Mouse (Mus musculus): ENCODE results near the gene Ptpa. TPM values are rescaled to one million over a fixed set of nuclear protein-coding genes. Genes with fewer than 3 reads are reported as not detected.

The Ptpa gene
- polyA plus RNA-seq, 1 experiment from 2014 or later = 82.6 TPM

DNA sequence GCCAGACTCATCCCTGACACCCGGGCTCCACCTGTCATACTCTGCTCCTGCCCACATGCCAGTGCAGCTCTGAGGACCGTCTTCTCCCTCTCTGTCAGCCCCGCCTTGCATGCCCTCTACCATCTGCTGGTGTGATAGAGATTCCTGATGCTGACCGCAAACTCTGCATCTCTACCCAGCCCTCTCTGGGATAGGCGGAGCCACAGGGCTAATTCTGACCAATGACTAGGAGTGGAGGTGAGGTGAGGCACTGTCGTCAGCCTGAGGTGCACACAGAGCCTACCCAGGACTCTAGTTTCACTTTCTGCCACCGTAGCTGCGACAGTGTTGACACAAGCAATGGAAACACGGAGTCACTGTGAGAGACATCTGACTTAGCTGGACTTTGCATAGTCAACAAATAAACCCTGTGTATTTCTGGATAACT is 48.1 kb downstream of the Ptpa start:
- peak overlapping the region; percentile 93 for H3K27ac ChIP-seq (ENCODE audit: low read length)
- no peak overlapping the region for H3K9ac ChIP-seq (replicated peaks; ENCODE audit: low read depth, low read length)
- H3K36me3 ChIP-seq (ENCODE audit: control insufficient read depth, insufficient read depth, low read length) = no peaks in the 10 kb centered on the region
- H3K4me2 ChIP-seq (replicated peaks; ENCODE audit: low read depth, low read length) = peak overlapping the region; percentile 50
- WGBS = 3% methylated on average over 9 of the region's 9 CpGs
- H3K4me3 ChIP-seq (ENCODE audit: low read depth, low read length) = peak overlapping the region; percentile 22
- H3K27me3 ChIP-seq (ENCODE audit: control insufficient read depth, insufficient read depth, low read length) = no peaks in the 10 kb centered on the region
- H3K9me3 ChIP-seq (ENCODE audit: control insufficient read depth, low read depth, low read length) = no peaks in the 10 kb centered on the region
- ATAC-seq (ENCODE audit: insufficient number of reproducible peaks, insufficient read depth, low FRiP score, low read depth) = peak; percentile 93
- peaks cover 25% of the 10 kb centered on the region; the same call in 1 of the 2 replicates for H3K4me1 ChIP-seq (ENCODE audit: control insufficient read depth, insufficient read depth, low read length)

DNA sequence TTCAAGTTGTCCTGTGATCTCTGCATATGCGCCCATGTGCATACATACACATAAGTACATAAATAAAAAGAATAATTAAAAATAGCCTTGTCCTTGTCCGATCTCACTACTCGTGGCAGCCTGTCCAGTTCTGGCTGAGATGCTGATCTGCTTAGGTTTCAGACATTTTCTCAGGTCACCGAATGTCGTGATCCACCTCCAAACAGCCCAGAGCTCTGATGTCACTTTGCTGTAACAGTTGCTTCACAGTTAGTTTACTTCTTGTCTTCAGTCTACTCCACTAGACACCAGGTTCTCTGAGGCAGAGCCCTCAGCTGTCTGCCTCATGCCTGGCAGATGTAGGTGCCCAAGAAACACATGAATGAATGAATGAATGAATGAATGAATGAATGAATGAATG is 48.6 kb downstream of the Ptpa start:
- peak overlapping the region; percentile 50 for H3K4me2 ChIP-seq (replicated peaks; ENCODE audit: low read depth, low read length)
- no peaks in the 10 kb centered on the region for H3K27me3 ChIP-seq (ENCODE audit: control insufficient read depth, insufficient read depth, low read length)
- WGBS = 50% methylated on average over 5 of the region's 5 CpGs
- H3K9ac ChIP-seq (replicated peaks; ENCODE audit: low read depth, low read length) = no peak overlapping the region
- peak overlapping the region; percentile 93 for H3K27ac ChIP-seq (ENCODE audit: low read length)
- peaks cover 25% of the 10 kb centered on the region; the same call in 1 of the 2 replicates for H3K4me1 ChIP-seq (ENCODE audit: control insufficient read depth, insufficient read depth, low read length)
- H3K36me3 ChIP-seq (ENCODE audit: control insufficient read depth, insufficient read depth, low read length) = no peaks in the 10 kb centered on the region
- H3K4me3 ChIP-seq (ENCODE audit: low read depth, low read length) = peak overlapping the region; percentile 22; the same call in 1 of the 2 replicates
- no peaks in the 10 kb centered on the region for H3K9me3 ChIP-seq (ENCODE audit: control insufficient read depth, low read depth, low read length)
- ATAC-seq (ENCODE audit: insufficient number of reproducible peaks, insufficient read depth, low FRiP score, low read depth) = no peak

DNA sequence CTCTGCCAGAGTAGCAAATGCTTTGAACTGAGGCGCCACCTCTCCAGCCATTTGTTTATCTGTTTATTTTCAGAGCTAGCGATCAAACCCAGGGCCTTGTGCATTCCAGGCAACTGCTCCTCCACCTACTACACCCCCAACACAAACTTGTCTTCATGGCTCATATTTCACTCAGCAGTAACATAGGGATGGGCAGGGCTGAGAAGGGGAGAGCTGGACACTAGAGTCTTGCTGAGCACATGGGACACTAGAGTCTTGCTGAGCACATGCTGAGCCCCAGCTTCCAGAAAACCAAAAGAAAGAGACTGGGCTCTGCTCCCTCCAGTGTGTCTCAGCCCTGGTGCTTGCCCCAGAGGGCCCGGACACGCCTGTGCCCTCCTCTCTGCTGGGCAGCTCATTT is 50.9 kb downstream of the Ptpa start:
- ATAC-seq (ENCODE audit: insufficient number of reproducible peaks, insufficient read depth, low FRiP score, low read depth) = no peak
- Histone ChIP-seq H3K4me1 (ENCODE audit: control insufficient read depth, insufficient read depth, low read length) (peaks cover 32% of the 10 kb centered on the region), H3K36me3 (ENCODE audit: control insufficient read depth, insufficient read depth, low read length) (no peaks in the 10 kb centered on the region), H3K9ac (replicated peaks; ENCODE audit: low read depth, low read length) (no peak overlapping the region), H3K4me2 (replicated peaks; ENCODE audit: low read depth, low read length) (no peak overlapping the region), H3K27ac (ENCODE audit: low read length) (no peak overlapping the region), H3K4me3 (ENCODE audit: low read depth, low read length) (no peak overlapping the region), H3K27me3 (ENCODE audit: control insufficient read depth, insufficient read depth, low read length) (no peaks in the 10 kb centered on the region), H3K9me3 (ENCODE audit: control insufficient read depth, low read depth, low read length) (no peaks in the 10 kb centered on the region)
- 51% methylated on average over 4 of the region's 4 CpGs for WGBS

DNA sequence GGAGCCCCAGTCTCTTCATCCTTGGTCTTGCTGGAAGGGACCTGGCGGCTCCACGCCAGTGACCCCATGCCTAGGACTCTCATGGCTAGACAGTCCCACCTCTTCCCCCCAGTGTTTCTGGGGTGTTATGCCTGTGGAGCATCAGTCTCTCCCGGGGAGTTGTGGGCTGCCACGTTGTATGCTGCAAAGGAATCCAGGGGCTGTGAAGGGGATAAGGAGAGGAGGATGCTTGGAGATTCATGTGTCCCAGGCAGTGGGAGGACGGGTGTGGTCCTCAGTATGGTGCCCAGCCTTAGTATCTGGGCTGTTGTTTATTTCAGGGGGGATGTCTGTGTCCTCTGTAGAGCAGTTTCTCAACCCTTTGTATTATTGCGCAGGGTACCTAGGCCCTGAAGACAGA is 53.2 kb downstream of the Ptpa start:
- no peaks in the 10 kb centered on the region for H3K36me3 ChIP-seq (ENCODE audit: control insufficient read depth, insufficient read depth, low read length)
- H3K27me3 ChIP-seq (ENCODE audit: control insufficient read depth, insufficient read depth, low read length) = no peaks in the 10 kb centered on the region
- peak overlapping the region; percentile 98 for H3K4me2 ChIP-seq (replicated peaks; ENCODE audit: low read depth, low read length)
- no peak overlapping the region; the same call in 1 of the 2 replicates for H3K9ac ChIP-seq (replicated peaks; ENCODE audit: low read depth, low read length)
- ATAC-seq (ENCODE audit: insufficient number of reproducible peaks, insufficient read depth, low FRiP score, low read depth) = no peak
- H3K27ac ChIP-seq (ENCODE audit: low read length) = no peak overlapping the region
- 60% methylated on average over 6 of the region's 6 CpGs for WGBS
- H3K9me3 ChIP-seq (ENCODE audit: control insufficient read depth, low read depth, low read length) = no peaks in the 10 kb centered on the region
- 0 out of 2 replicates have a peak overlapping the region, but pooled peaks have one; percentile 47 for H3K4me3 ChIP-seq (ENCODE audit: low read depth, low read length)
- H3K4me1 ChIP-seq (ENCODE audit: control insufficient read depth, insufficient read depth, low read length) = peaks cover 20% of the 10 kb centered on the region

DNA sequence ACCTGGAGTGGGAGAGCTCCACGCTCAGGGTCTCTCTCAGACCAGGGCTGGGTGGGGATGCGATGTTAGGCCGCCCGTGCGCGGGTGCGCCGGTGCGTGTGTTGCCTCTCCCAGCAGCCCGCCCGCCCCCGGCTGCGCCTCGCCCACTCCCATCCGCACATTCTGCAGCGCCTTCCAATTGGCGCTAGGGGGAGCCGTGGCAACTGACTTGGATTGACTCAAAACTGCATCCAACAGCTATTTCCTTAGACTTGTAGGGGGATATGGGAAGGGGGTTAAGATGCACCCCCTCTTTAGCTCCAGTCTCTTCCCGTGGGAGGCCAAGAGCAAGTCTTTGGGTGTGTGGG is 53.9 kb downstream of the Ptpa start:
- peak; percentile 8; the same call in 1 of the 2 replicates for ATAC-seq (ENCODE audit: insufficient number of reproducible peaks, insufficient read depth, low FRiP score, low read depth)

DNA sequence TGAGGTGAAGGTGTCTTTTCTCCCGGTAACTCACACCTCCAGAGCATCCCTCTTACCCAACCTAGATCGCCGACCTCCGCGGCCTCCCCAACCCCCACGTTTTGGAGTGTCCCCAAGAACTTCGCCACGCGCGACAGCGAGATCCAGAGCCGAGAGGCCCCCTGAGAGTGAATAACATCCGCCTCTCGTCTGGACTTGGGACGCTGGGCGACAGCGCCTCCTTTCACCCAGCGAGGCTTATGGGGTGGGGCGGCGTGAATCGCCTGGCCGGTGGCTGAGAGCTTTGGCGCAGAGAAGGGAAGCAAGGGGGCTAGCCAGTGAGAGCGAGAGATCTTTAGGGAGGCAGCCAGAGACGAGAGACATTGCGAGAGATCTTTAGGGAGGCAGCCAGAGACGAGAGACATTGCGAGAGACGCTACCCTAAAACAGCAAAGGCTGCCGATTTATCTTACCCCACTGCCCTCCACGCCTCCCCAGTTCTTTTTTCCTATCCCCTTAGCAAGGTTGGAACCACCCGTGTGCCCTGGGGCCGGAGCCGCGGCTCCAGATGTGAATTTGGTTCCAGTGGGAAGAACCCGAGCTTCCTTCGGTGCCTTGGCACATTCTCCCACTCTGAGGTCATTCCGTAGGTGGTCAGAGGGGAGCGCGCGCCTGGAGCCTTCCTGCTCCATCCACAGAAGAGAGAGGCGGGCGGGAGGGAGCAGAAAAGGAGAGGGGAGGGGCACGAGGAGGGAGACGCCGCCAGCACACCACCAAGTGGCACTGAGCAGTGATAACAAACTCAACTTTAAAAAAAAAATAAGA is 54.5 kb downstream of the Ptpa start:
- peaks cover 23% of the 10 kb centered on the region for H3K4me1 ChIP-seq (ENCODE audit: control insufficient read depth, insufficient read depth, low read length)
- 0 out of 2 replicates have a peak, but pooled peaks have one; percentile 5 for ATAC-seq (ENCODE audit: insufficient number of reproducible peaks, insufficient read depth, low FRiP score, low read depth)

More for the DNA sequence above, 53.9 kb downstream of the Ptpa start:
- peak overlapping the region; percentile 98 for H3K4me2 ChIP-seq (replicated peaks; ENCODE audit: low read depth, low read length)
- no peaks in the 10 kb centered on the region for H3K36me3 ChIP-seq (ENCODE audit: control insufficient read depth, insufficient read depth, low read length)
- WGBS = under 1% methylated on average over 19 of the region's 19 CpGs
- H3K9ac ChIP-seq (replicated peaks; ENCODE audit: low read depth, low read length) = peak overlapping the region; percentile 76
- no peaks in the 10 kb centered on the region for H3K9me3 ChIP-seq (ENCODE audit: control insufficient read depth, low read depth, low read length)
- H3K4me1 ChIP-seq (ENCODE audit: control insufficient read depth, insufficient read depth, low read length) = peaks cover 22% of the 10 kb centered on the region
- H3K27me3 ChIP-seq (ENCODE audit: control insufficient read depth, insufficient read depth, low read length) = no peaks in the 10 kb centered on the region
- H3K27ac ChIP-seq (ENCODE audit: low read length) = peak overlapping the region; percentile 97; the same call in 1 of the 2 replicates
- H3K4me3 ChIP-seq (ENCODE audit: low read depth, low read length) = peak overlapping the region; percentile 47

DNA sequence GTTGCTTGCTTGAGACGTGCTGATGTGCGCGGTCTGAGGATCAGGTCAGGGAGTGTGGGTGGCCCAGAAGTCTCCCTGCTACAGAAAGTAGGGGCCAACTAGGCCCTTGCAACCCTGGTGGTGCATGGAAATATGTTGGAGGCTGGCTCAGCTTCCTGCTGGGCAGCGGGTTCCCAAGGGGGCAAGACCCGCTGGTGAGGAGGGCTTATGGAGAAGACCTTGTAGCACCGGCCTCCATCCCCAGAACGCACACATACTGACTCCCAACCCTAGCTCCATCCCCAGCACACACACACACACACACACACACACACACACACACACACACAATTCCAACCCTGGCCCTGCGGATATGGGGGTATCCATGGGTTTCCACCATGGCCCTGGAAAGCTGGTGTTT is 55.2 kb downstream of the Ptpa start:
- Histone ChIP-seq H3K27ac (ENCODE audit: low read length) (peak overlapping the region; percentile 97; the same call in 1 of the 2 replicates), H3K36me3 (ENCODE audit: control insufficient read depth, insufficient read depth, low read length) (no peaks in the 10 kb centered on the region), H3K4me3 (ENCODE audit: low read depth, low read length) (peak overlapping the region; percentile 98; the same call in 1 of the 2 replicates), H3K27me3 (ENCODE audit: control insufficient read depth, insufficient read depth, low read length) (no peaks in the 10 kb centered on the region), H3K4me2 (replicated peaks; ENCODE audit: low read depth, low read length) (peak overlapping the region; percentile 98), H3K9me3 (ENCODE audit: control insufficient read depth, low read depth, low read length) (no peaks in the 10 kb centered on the region), H3K9ac (replicated peaks; ENCODE audit: low read depth, low read length) (peak overlapping the region; percentile 28; the same call in 1 of the 2 replicates), H3K4me1 (ENCODE audit: control insufficient read depth, insufficient read depth, low read length) (peaks cover 23% of the 10 kb centered on the region)
- ATAC-seq (ENCODE audit: insufficient number of reproducible peaks, insufficient read depth, low FRiP score, low read depth) = no peak
- 9% methylated on average over 8 of the region's 8 CpGs for whole genome bisulfite sequencing

More for the DNA sequence above, 54.5 kb downstream of the Ptpa start:
- Histone ChIP-seq H3K4me3 (ENCODE audit: low read depth, low read length) (peak overlapping the region; percentile 47), H3K9me3 (ENCODE audit: control insufficient read depth, low read depth, low read length) (no peaks in the 10 kb centered on the region), H3K36me3 (ENCODE audit: control insufficient read depth, insufficient read depth, low read length) (no peaks in the 10 kb centered on the region), H3K27ac (ENCODE audit: low read length) (peak overlapping the region; percentile 97), H3K9ac (replicated peaks; ENCODE audit: low read depth, low read length) (peak overlapping the region; percentile 76), H3K27me3 (ENCODE audit: control insufficient read depth, insufficient read depth, low read length) (no peaks in the 10 kb centered on the region), H3K4me2 (replicated peaks; ENCODE audit: low read depth, low read length) (peak overlapping the region; percentile 98)
- under 1% methylated on average over 46 of the region's 46 CpGs for WGBS

DNA sequence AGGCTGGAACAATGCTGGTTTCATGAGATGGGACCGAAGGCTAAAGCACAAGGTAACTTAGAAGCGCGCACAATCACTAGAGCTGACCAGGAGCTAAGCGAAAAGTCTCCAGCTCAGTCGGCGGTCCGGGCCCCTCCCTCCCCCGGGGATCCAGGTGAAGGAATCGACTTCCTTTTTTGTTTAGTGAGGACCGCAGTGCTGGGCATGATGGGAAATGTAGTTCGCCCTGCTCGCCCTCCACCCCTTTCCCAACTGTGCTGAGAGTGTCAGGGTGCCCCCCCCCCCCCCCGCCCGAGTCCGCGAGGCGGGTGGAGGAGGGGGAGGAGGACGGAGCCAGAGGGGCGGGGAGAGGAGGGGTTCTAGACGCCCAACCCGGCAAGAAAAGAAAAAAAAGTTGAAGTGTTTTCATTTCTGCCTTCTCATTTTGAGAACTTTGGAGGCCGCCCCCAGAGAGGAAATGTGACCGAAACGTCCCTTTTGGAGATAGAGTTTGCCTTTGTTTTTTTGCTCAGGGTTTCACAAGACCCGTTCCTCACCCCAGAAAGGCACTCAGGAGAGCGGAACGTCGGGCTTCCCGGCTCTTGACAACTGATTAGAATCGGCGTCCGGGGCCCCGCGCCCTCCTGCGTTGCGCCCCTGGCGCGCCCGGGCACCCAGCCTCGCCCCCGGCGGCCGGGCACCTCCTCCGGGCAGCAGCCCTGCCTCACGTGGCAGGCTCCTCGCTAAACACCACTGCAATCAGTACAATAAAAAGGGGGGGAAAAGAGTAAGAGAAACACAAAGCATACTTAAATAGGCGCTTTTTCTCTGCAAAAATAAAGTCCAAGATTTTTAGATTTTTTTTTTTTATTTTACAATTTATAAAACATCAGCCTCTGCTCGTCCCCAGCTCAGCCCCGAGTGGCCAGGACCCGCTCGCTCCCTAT is 56.2 kb downstream of the Ptpa start:
- WGBS = under 1% methylated on average over 45 of the region's 51 CpGs
- peak overlapping the region; percentile 98 for H3K4me2 ChIP-seq (replicated peaks; ENCODE audit: low read depth, low read length)
- H3K36me3 ChIP-seq (ENCODE audit: control insufficient read depth, insufficient read depth, low read length) = no peaks in the 10 kb centered on the region
- H3K9ac ChIP-seq (replicated peaks; ENCODE audit: low read depth, low read length) = peak overlapping the region; percentile 99
- no peaks in the 10 kb centered on the region for H3K9me3 ChIP-seq (ENCODE audit: control insufficient read depth, low read depth, low read length)
- peak overlapping the region; percentile 97 for H3K27ac ChIP-seq (ENCODE audit: low read length)
- ATAC-seq (ENCODE audit: insufficient number of reproducible peaks, insufficient read depth, low FRiP score, low read depth) = peak; percentile 64
- no peaks in the 10 kb centered on the region for H3K27me3 ChIP-seq (ENCODE audit: control insufficient read depth, insufficient read depth, low read length)
- H3K4me3 ChIP-seq (ENCODE audit: low read depth, low read length) = peak overlapping the region; percentile 98
- H3K4me1 ChIP-seq (ENCODE audit: control insufficient read depth, insufficient read depth, low read length) = peaks cover 20% of the 10 kb centered on the region
